In genomic region chrX:52956942-52957341, GRCm38 (mm10) we compare ENCODE assay signal across 20 mouse cellular contexts.
"Had no signal": no experiment of that assay in that cellular context is flagged by ENCODE, and none has a peak within 500 bp of the region (broad histone marks: within the 10 kb centered on the region; RNA-seq: fewer than 3 reads in every experiment).

No protein-coding gene starts in this region.

- H3K9me3 ChIP-seq: liver, embryonic 15.5 days; lung, embryonic 15.5 days; midbrain, embryonic 12.5 days; midbrain, embryonic 15.5 days; neural tube, embryonic 12.5 days; neural tube, embryonic 15.5 days had no signal

- H3K27ac ChIP-seq: left cerebral cortex, adult 2 months; liver, embryonic 15.5 days; lung, embryonic 15.5 days; midbrain, embryonic 12.5 days; midbrain, embryonic 15.5 days; neural tube, embryonic 12.5 days; neural tube, embryonic 15.5 days; stomach, postnatal 0 days had no signal

- H3K4me3 ChIP-seq: left cerebral cortex, adult 2 months; liver, embryonic 15.5 days; lung, embryonic 15.5 days; midbrain, embryonic 12.5 days; midbrain, embryonic 15.5 days; neural tube, embryonic 12.5 days; neural tube, embryonic 15.5 days had no signal

- H3K4me2 ChIP-seq: liver, embryonic 15.5 days; lung, embryonic 15.5 days; midbrain, embryonic 12.5 days; midbrain, embryonic 15.5 days; neural tube, embryonic 12.5 days; neural tube, embryonic 15.5 days had no signal

- ATAC-seq: midbrain, embryonic 15.5 days had no signal

- H3K9ac ChIP-seq: liver, embryonic 15.5 days; lung, embryonic 15.5 days; midbrain, embryonic 12.5 days; midbrain, embryonic 15.5 days; neural tube, embryonic 12.5 days; neural tube, embryonic 15.5 days had no signal

- H3K36me3 ChIP-seq: midbrain, embryonic 15.5 days had no signal

- H3K27me3 ChIP-seq: liver, embryonic 15.5 days; lung, embryonic 15.5 days; midbrain, embryonic 12.5 days; midbrain, embryonic 15.5 days; neural tube, embryonic 12.5 days; neural tube, embryonic 15.5 days had no signal

- DNase-seq: kidney, postnatal 10 days; kidney, postnatal 36 days; layer of hippocampus, postnatal 36 days; lung, adult 18-20 months; lung, postnatal 10 days; lung, postnatal 36 days; right cerebral cortex, adult 18-20 months; right cerebral cortex, postnatal 14 days; right cerebral cortex, postnatal 4 days; thymus, adult 2 months; thymus, postnatal 14 days; thymus, postnatal 4 days had no signal

- H3K4me1 ChIP-seq: lung, embryonic 15.5 days; midbrain, embryonic 12.5 days; midbrain, embryonic 15.5 days; neural tube, embryonic 12.5 days; neural tube, embryonic 15.5 days had no signal
